Mouse (Mus musculus) embryonic facial prominence, embryonic 14.5 days (tissue): ENCODE results near the gene Ppp1r9b. TPM values are rescaled to one million over a fixed set of nuclear protein-coding genes. Genes with fewer than 3 reads are reported as not detected.

ENCODE experiments used
- ATAC-seq: fragments of 200-750 bp; cut with Nextera tagmentation; 2 replicates; pipeline ENCODE4 v1.8.0; 2017; ENCODE audit warnings: low read depth, moderate number of reproducible peaks, moderate TSS enrichment
- DNase-seq: peaks from one replicate; pipeline ENCODE4 v3.0.0-alpha.2; 2015; ENCODE audit warnings: low spot score
- H3K27ac ChIP-seq: fragments of 300-500 bp; sonication (generic); replicated peaks from 2 replicates; pipeline ENCODE4 v1.5.1; 2014; ENCODE audit warnings: low read depth, mild to moderate bottlenecking, low read length, moderate library complexity
- H3K27me3 ChIP-seq: fragments of 300-500 bp; sonication (generic); replicated peaks from 2 replicates; pipeline ENCODE4 v1.6.1; 2014; ENCODE audit warnings: low read length; ENCODE audit not compliant: control insufficient read depth, insufficient read depth
- H3K36me3 ChIP-seq: fragments of 300-500 bp; sonication (generic); 2 replicates; pipeline ENCODE4 v1.6.1; 2014; ENCODE audit warnings: low read length, mixed read lengths; ENCODE audit not compliant: control insufficient read depth, insufficient read depth
- H3K4me1 ChIP-seq: fragments of 300-500 bp; sonication (generic); 2 replicates; pipeline ENCODE4 v1.6.1; 2014; ENCODE audit warnings: antibody characterized with exemption, low read length; ENCODE audit not compliant: control insufficient read depth, insufficient read depth
- H3K4me2 ChIP-seq: fragments of 300-500 bp; sonication (generic); 2 replicates; pipeline ENCODE4 v1.6.1; 2014; ENCODE audit warnings: low read depth, mild to moderate bottlenecking, low read length, moderate library complexity, mixed read lengths
- H3K4me3 ChIP-seq: fragments of 300-500 bp; sonication (generic); 2 replicates; pipeline ENCODE4 v1.5.1; 2014; ENCODE audit warnings: low read depth, mild to moderate bottlenecking, low read length
- H3K9ac ChIP-seq: fragments of 300-500 bp; sonication (generic); 2 replicates; pipeline ENCODE4 v1.6.1; 2014; ENCODE audit warnings: low read depth, mild to moderate bottlenecking, low read length, moderate library complexity, mixed read lengths
- H3K9me3 ChIP-seq: fragments of 300-500 bp; sonication (generic); 2 replicates; pipeline ENCODE4 v1.6.1; 2016; ENCODE audit warnings: low read length; ENCODE audit not compliant: control insufficient read depth
- WGBS: fragments of 180-500 bp; shearing (Covaris S2); extraction: QIAGEN DNeasy Blood & Tissue Kit; methylation state at CpG from one replicate; pipeline ENCODE4 v1.1.7; 2014; 5-methylcytosine and 5-hydroxymethylcytosine counted together
- polyA plus RNA-seq: library from polyadenylated mRNA; unstranded; fragments of >200 nt; fragmentation: Nextera tagmentation; extraction: Ambion mirVana; gene quantifications from 2 replicates; pipeline ENCODE4 v1.2.1, GENCODE M21; 2014

Gene Ppp1r9b
- 16.0 and 16.1 TPM in 2 replicates for polyA plus RNA-seq

- peak within 1 kb of the TSS; percentile 94 for H3K27ac ChIP-seq
- H3K4me3 ChIP-seq, result peak within 1 kb of the TSS; percentile 91
- peak; percentile 94 for DNase-seq
- peaks cover 55% of the 10 kb centered on the region for H3K4me1 ChIP-seq
- ATAC-seq, result peak; percentile 89
- H3K4me2 ChIP-seq, result peak within 1 kb of the TSS; percentile 96
- whole genome bisulfite sequencing, result under 1% methylated on average over 31 of the region's 69 CpGs
- H3K36me3 ChIP-seq, result no peaks in the 10 kb centered on the region
- no peaks in the 10 kb centered on the region for H3K27me3 ChIP-seq
- H3K9me3 ChIP-seq, result no peaks in the 10 kb centered on the region
- peak within 1 kb of the TSS; percentile 92 for H3K9ac ChIP-seq
Measured at GRCm38 (mm10) chr11:94990749-94991577, at the start of gene Ppp1r9b. TSS of gene Ppp1r9b (plus strand) at chr11:94991035.

GRCm38 (mm10) chr11:94941121-94941520, 49.7 kb upstream of the Ppp1r9b start:
- Histone ChIP-seq H3K36me3 (peaks cover 86% of the 10 kb centered on the region), H3K4me1 (no peaks in the 10 kb centered on the region), H3K9ac (peak overlapping the region; percentile 91), H3K9me3 (no peaks in the 10 kb centered on the region), H3K27me3 (no peaks in the 10 kb centered on the region), H3K4me3 (0 out of 2 replicates have a peak overlapping the region, but pooled peaks have one; percentile 7), H3K4me2 (peak overlapping the region; percentile 71), H3K27ac (peak overlapping the region; percentile 96; the same call in 1 of the 2 replicates)
- DNase-seq (peak; percentile 3), ATAC-seq (no peak)
- 38% methylated on average over 8 of the region's 9 CpGs for whole genome bisulfite sequencing

GRCm38 (mm10) chr11:94941776-94942175, 49.1 kb upstream of the Ppp1r9b start:
- Histone ChIP-seq H3K4me1 (no peaks in the 10 kb centered on the region), H3K27ac (peak overlapping the region; percentile 96), H3K27me3 (no peaks in the 10 kb centered on the region), H3K4me3 (0 out of 2 replicates have a peak overlapping the region, but pooled peaks have one; percentile 7), H3K36me3 (peaks cover 93% of the 10 kb centered on the region), H3K9me3 (no peaks in the 10 kb centered on the region), H3K9ac (peak overlapping the region; percentile 91; the same call in 1 of the 2 replicates), H3K4me2 (peak overlapping the region; percentile 71)
- WGBS, result 77% methylated on average over 8 of the region's 8 CpGs
- DNase-seq, result peak; percentile 14
- no peak for ATAC-seq

- 50% methylated on average over 13 of the region's 13 CpGs for WGBS
- DNase-seq, result no peak
- H3K36me3 ChIP-seq, result peaks cover 100% of the 10 kb centered on the region
- H3K27me3 ChIP-seq, result no peaks in the 10 kb centered on the region
- H3K9me3 ChIP-seq, result no peaks in the 10 kb centered on the region
- ATAC-seq, result no peak
- peak overlapping the region; percentile 91; the same call in 1 of the 2 replicates for H3K9ac ChIP-seq
- H3K4me1 ChIP-seq, result no peaks in the 10 kb centered on the region
- H3K27ac ChIP-seq, result peak overlapping the region; percentile 96
- H3K4me2 ChIP-seq, result peak overlapping the region; percentile 71; the same call in 1 of the 2 replicates
- H3K4me3 ChIP-seq, result no peak overlapping the region
Measured at GRCm38 (mm10) chr11:94942282-94943023, 48.4 kb upstream of the Ppp1r9b start.

GRCm38 (mm10) chr11:94943054-94943453, 47.8 kb upstream of the Ppp1r9b start:
- no peaks in the 10 kb centered on the region for H3K9me3 ChIP-seq
- no peak for DNase-seq
- H3K4me3 ChIP-seq, result no peak overlapping the region
- ATAC-seq, result no peak
- H3K27me3 ChIP-seq, result no peaks in the 10 kb centered on the region
- H3K4me2 ChIP-seq, result peak overlapping the region; percentile 71; the same call in 1 of the 2 replicates
- H3K36me3 ChIP-seq, result peaks cover 100% of the 10 kb centered on the region
- peak overlapping the region; percentile 96 for H3K27ac ChIP-seq
- 0 out of 2 replicates have a peak overlapping the region, but pooled peaks have one; percentile 30 for H3K9ac ChIP-seq
- H3K4me1 ChIP-seq, result no peaks in the 10 kb centered on the region
- 77% methylated on average over 15 of the region's 15 CpGs for WGBS

GRCm38 (mm10) chr11:94944295-94944694, 46.5 kb upstream of the Ppp1r9b start:
- no peaks in the 10 kb centered on the region for H3K9me3 ChIP-seq
- peak overlapping the region; percentile 13 for H3K4me2 ChIP-seq
- no peaks in the 10 kb centered on the region for H3K4me1 ChIP-seq
- peak overlapping the region; percentile 26; the same call in 1 of the 2 replicates for H3K9ac ChIP-seq
- ATAC-seq (no peak), DNase-seq (no peak)
- peak overlapping the region; percentile 96 for H3K27ac ChIP-seq
- no peaks in the 10 kb centered on the region for H3K27me3 ChIP-seq
- WGBS, result 13% methylated on average over 8 of the region's 8 CpGs
- H3K36me3 ChIP-seq, result peaks cover 100% of the 10 kb centered on the region
- H3K4me3 ChIP-seq, result no peak overlapping the region

- no peak for ATAC-seq
- H3K9me3 ChIP-seq, result no peaks in the 10 kb centered on the region
Measured at GRCm38 (mm10) chr11:94945236-94945635, 45.6 kb upstream of the Ppp1r9b start.

GRCm38 (mm10) chr11:94952169-94952568, 38.7 kb upstream of the Ppp1r9b start:
- peak overlapping the region; percentile 67 for H3K27ac ChIP-seq
- WGBS, result 18% methylated on average over 6 of the region's 6 CpGs

More at GRCm38 (mm10) chr11:94945236-94945635, 45.6 kb upstream of the Ppp1r9b start:
- Histone ChIP-seq H3K27me3 (no peaks in the 10 kb centered on the region), H3K4me3 (no peak overlapping the region), H3K4me2 (no peak overlapping the region), H3K4me1 (no peaks in the 10 kb centered on the region), H3K36me3 (peaks cover 100% of the 10 kb centered on the region), H3K27ac (peak overlapping the region; percentile 96), H3K9ac (no peak overlapping the region)
- WGBS, result 90% methylated on average over 12 of the region's 12 CpGs
- no peak for DNase-seq

More at GRCm38 (mm10) chr11:94952169-94952568, 38.7 kb upstream of the Ppp1r9b start:
- Histone ChIP-seq H3K9me3 (no peaks in the 10 kb centered on the region), H3K27me3 (no peaks in the 10 kb centered on the region), H3K4me3 (no peak overlapping the region), H3K4me1 (peaks cover 3% of the 10 kb centered on the region; the same call in 1 of the 2 replicates), H3K9ac (0 out of 2 replicates have a peak overlapping the region, but pooled peaks have one; percentile 19), H3K4me2 (no peak overlapping the region), H3K36me3 (peaks cover 50% of the 10 kb centered on the region)
- DNase-seq (peak; percentile 21), ATAC-seq (no peak)
